Mouse (Mus musculus) embryo, embryonic 11 days (tissue): ENCODE results near the gene Epb41.

Source experiments
- DNase-seq: peaks from one replicate; pipeline ENCODE4 v3.0.0-alpha.2; 2015

The Epb41 gene

GRCm38 (mm10) chr4:132074077-132074932 lies 816 bp downstream of the Epb41 start, which contains the start of gene Gm10300:
TSS of gene Gm10300 (plus strand) at chr4:132074697.
- DNase-seq: peak; percentile 64

GRCm38 (mm10) chr4:132072946-132073345 lies 2.2 kb downstream of the Epb41 start:
- no peak for DNase-seq

GRCm38 (mm10) chr4:132072156-132072555 lies 3.0 kb downstream of the Epb41 start:
- no peak for DNase-seq

GRCm38 (mm10) chr4:132071674-132072073 lies 3.4 kb downstream of the Epb41 start:
- DNase-seq: no peak

GRCm38 (mm10) chr4:132067938-132068235 lies 7.2 kb downstream of the Epb41 start:
- DNase-seq: no peak

GRCm38 (mm10) chr4:132067112-132067937 lies 7.8 kb downstream of the Epb41 start:
- DNase-seq: no peak

- no peak for DNase-seq
Observed at GRCm38 (mm10) chr4:132066101-132066773, 8.9 kb downstream of the Epb41 start.

- DNase-seq: no peak
Observed at GRCm38 (mm10) chr4:132065578-132065977, 9.5 kb downstream of the Epb41 start.

- DNase-seq: no peak
Observed at GRCm38 (mm10) chr4:132064550-132064949, 10.6 kb downstream of the Epb41 start.

- DNase-seq: no peak
Observed at GRCm38 (mm10) chr4:132062934-132063884, 11.9 kb downstream of the Epb41 start.

- no peak for DNase-seq
Observed at GRCm38 (mm10) chr4:132062289-132062688, 12.8 kb downstream of the Epb41 start.

GRCm38 (mm10) chr4:132060040-132060832 lies 14.9 kb downstream of the Epb41 start:
- DNase-seq: no peak

- no peak for DNase-seq
Observed at GRCm38 (mm10) chr4:132059541-132059940, 15.6 kb downstream of the Epb41 start.

GRCm38 (mm10) chr4:132057311-132057710 lies 17.8 kb downstream of the Epb41 start:
- no peak for DNase-seq

GRCm38 (mm10) chr4:132051321-132052275 lies 23.5 kb downstream of the Epb41 start:
- peak; percentile 34 for DNase-seq

GRCm38 (mm10) chr4:132049549-132050200 lies 25.4 kb downstream of the Epb41 start:
- DNase-seq: no peak

- DNase-seq: peak; percentile 98
Observed at GRCm38 (mm10) chr4:132048995-132049404, 26.1 kb downstream of the Epb41 start.

- peak; percentile 77 for DNase-seq
Observed at GRCm38 (mm10) chr4:132048011-132048991, 26.8 kb downstream of the Epb41 start.
